Mouse (Mus musculus): Measurements from ENCODE around the gene Msi2.

- TF ChIP-seq CTCF (IDR thresholded peaks at IDR 0.05; ENCODE audit: insufficient read depth, low read depth, low read length) (no peak), POLR2A (IDR thresholded peaks at IDR 0.05; ENCODE audit: insufficient read depth, low read depth, low read length) (no peak)
These were observed 120.0 kb downstream of the Msi2 start for GRCm38 (mm10) chr11:88598150-88598847.

Data from olfactory bulb, adult 2 months (tissue).